Mouse (Mus musculus): ENCODE data around the gene Cdc25a. TPM values are rescaled to one million over a fixed set of nuclear protein-coding genes. Genes with fewer than 3 reads are reported as not detected.

The Cdc25a gene
- 1.5 TPM for polyA plus RNA-seq (2014; fragmentation: Illumina TruSeq; extraction: RNeasy Lipid Tissue Mini Kit (QIAGEN cat#74804); ENCODE audit: low read depth, low replicate concordance)

DNA sequence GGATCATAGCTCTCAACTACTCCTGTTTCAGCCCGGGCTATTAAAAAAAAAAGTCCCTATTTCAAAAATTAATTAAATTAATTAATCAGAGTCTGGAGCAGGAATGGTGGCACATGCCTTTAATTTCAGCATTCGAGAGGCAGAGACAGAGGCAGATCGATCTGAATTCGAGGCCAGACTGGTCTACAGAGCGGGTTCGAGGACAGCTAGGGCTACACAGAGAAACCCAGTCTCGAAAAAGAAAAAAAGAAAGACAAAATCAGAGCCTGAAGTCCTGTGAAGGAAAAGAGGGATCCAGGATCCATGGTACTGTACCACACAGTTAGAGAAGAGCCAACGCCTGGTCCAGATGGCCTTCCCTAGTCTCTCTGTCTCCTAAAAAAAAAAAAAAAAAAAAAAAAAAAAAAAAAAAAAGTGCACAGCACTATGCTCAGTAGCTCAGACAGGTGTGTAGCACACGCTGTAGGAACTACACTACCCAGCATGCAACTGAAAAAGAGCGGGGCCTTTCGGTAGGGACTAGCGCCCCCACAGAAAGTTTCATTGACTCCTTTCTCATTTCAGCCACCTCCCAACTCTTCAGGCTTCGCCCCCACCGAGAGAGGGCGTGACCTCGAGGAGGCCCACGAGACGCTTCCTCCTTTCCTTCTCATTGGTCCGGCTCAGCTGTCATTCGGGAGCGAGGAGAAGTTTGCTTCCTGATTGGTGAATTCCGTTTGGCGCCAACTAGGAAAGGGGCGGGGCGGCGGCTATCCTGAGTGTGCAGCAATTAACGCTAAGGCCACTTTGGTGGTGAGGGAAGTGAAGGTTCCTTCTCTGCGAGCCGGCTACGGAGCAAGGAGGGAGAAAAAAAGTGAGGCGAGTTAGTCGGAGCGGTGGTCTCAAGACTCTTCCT lies at the start of gene Cdc25a:
Gene Cdc25a (plus strand): TSS at position 783 of the 895 bp plus-strand sequence.

DNA sequence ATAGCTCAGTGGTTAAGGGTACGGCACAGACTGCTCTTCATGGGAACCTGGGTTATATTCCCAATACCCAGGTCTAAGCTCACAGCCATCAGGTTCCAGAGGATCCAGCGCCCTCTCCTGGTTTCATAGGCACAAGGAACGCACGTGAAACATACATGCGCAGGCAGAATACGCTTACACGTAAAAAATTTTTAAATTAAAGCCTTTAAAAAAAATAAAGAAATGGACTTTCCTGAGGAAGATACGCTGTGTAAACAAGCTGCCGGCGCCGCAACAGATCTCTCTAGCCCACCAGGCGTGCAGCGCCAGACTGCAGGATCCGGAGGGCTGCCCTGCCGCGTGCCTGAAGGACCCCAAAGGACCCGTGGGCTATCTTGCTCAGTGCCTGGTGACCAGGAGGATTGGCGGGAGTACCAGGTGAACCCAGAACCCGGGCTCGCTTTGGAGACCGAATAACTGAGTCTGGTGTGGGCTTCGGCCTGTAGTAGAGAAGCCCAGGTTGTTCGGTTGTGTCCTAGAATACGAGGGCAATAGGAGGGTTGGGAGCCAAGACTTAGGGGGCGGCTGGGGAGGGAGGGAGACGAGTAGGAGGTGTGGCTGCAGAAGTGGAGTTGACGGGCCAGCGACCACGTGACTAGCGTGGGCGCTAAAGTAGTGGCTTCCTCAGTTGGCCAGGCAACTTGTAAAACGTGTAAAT lies 42.8 kb upstream of the Cdc25a start, which contains the start of gene Nme6:
Gene Nme6 (plus strand): TSS at position 359 of the 697 bp plus-strand sequence.

DNA sequence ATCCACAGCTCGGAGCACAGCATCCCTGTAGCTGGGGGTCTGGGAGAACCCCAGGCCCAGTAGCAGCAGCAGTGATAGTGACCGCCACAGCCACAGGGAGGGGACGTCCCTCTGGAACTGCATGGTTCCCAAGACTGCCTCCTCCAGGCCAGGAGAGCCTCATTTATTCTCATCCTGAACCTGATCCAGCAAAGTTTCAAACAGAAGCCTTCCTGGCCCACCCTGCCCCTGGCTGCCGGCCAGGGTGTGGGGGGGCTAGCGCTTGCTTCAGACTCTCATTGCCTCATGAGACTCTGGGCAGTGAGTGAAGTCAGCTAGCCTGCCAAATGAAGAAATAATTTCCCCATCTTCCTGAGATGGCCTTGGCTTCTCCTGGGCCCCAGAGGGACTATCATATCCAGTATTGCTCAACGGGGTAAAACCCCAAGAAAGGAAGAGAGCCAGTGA lies 26.0 kb upstream of the Cdc25a start, which contains the start of gene Camp:
Gene Camp (minus strand): TSS at position 306 of the 447 bp plus-strand sequence.

DNA sequence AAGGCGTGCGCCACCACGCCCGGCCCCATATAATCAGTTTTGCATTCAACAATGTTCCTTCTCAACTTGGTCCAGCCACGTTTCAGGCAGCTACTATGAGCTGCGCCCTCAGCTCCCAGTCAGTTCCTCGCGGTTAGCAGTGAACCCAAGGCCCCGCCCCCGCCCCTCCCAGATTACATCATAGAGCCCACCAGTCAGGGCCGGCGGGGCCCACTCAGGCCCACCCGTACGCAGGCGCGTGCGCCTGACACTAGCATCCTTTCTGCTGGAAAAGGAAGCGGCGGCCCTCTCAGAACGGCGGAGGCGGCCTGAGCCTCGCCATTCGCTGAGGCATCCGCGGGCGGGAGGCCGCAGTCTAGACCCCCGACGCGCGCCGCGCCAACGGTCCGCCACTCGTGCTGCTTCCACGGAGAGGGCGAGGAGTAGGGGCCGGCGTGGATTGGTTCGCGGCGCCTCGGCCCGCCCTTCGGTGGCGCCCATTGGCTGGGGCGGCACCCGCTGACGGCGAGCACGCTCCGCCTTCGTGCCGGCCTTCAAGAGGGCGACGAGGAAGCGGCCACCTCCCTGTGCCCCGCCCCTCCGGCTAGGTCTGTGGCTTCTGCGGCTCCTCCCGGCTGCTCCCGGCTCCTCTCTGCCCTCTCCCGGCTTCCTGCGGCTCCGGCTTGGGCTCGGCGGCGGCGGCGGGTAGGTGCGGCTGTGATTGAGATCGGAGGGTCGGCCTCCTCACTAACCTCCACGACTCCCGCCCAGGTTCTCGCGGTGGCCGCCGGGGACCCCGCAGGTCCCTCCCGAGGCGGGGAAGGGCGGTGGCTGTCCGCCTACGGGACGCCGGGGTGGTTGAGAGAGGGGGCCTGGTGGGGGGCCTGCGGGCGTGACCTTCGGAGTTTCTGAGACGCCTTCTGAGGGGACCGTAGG lies 56.1 kb downstream of the Cdc25a start, which contains the start of gene Map4:
Gene Map4 (plus strand): TSS at position 204 of the 915 bp plus-strand sequence.

Other genes starting within 250 kb of the Cdc25a start
- gene Fbxw24, start 249.5 kb upstream of the Cdc25a start, polyA plus RNA-seq (2014; fragmentation: Illumina TruSeq; extraction: RNeasy Lipid Tissue Mini Kit (QIAGEN cat#74804); ENCODE audit: low read depth, low replicate concordance), result not detected
- gene Fbxw25, start 210.9 kb upstream of the Cdc25a start, polyA plus RNA-seq (2014; fragmentation: Illumina TruSeq; extraction: RNeasy Lipid Tissue Mini Kit (QIAGEN cat#74804); ENCODE audit: low read depth, low replicate concordance), result not detected
- gene Fbxw18, start 172.9 kb upstream of the Cdc25a start, polyA plus RNA-seq (2014; fragmentation: Illumina TruSeq; extraction: RNeasy Lipid Tissue Mini Kit (QIAGEN cat#74804); ENCODE audit: low read depth, low replicate concordance), result not detected
- not detected for gene Fbxw26, start 129.5 kb upstream of the Cdc25a start, polyA plus RNA-seq (2014; fragmentation: Illumina TruSeq; extraction: RNeasy Lipid Tissue Mini Kit (QIAGEN cat#74804); ENCODE audit: low read depth, low replicate concordance)
- gene Fbxw27, start 84.9 kb upstream of the Cdc25a start, polyA plus RNA-seq (2014; fragmentation: Illumina TruSeq; extraction: RNeasy Lipid Tissue Mini Kit (QIAGEN cat#74804); ENCODE audit: low read depth, low replicate concordance), result not detected
- not detected for gene Spink8, start 63.3 kb upstream of the Cdc25a start, polyA plus RNA-seq (2014; fragmentation: Illumina TruSeq; extraction: RNeasy Lipid Tissue Mini Kit (QIAGEN cat#74804); ENCODE audit: low read depth, low replicate concordance)
- 7.1 TPM for gene Nme6, start 42.8 kb upstream of the Cdc25a start, polyA plus RNA-seq (2014; fragmentation: Illumina TruSeq; extraction: RNeasy Lipid Tissue Mini Kit (QIAGEN cat#74804); ENCODE audit: low read depth, low replicate concordance)
- not detected for gene Camp, start 26.0 kb upstream of the Cdc25a start, polyA plus RNA-seq (2014; fragmentation: Illumina TruSeq; extraction: RNeasy Lipid Tissue Mini Kit (QIAGEN cat#74804); ENCODE audit: low read depth, low replicate concordance)
- 10.5 TPM for gene Map4, start 55.9 kb downstream of the Cdc25a start, polyA plus RNA-seq (2014; fragmentation: Illumina TruSeq; extraction: RNeasy Lipid Tissue Mini Kit (QIAGEN cat#74804); ENCODE audit: low read depth, low replicate concordance)
- 13.5 TPM for gene Smarcc1, start 242.1 kb downstream of the Cdc25a start, polyA plus RNA-seq (2014; fragmentation: Illumina TruSeq; extraction: RNeasy Lipid Tissue Mini Kit (QIAGEN cat#74804); ENCODE audit: low read depth, low replicate concordance)
- 11.6 TPM for gene Dhx30, start 242.3 kb downstream of the Cdc25a start, polyA plus RNA-seq (2014; fragmentation: Illumina TruSeq; extraction: RNeasy Lipid Tissue Mini Kit (QIAGEN cat#74804); ENCODE audit: low read depth, low replicate concordance)